24 mouse cellular contexts compared by ENCODE assay signal in genomic region chr7:101043846-101044541, GRCm38 (mm10). TPM values are rescaled to one million over a fixed set of nuclear protein-coding genes. Genes with fewer than 3 reads are reported as not detected.
DNase-seq lines count a peak whose midpoint lies in the region; ATAC-seq and TF ChIP-seq lines count a peak whose summit lies in the region.
"Had no signal": no experiment of that assay in that cellular context is flagged by ENCODE, and none has a peak within 500 bp of the region (broad histone marks: within the 10 kb centered on the region; RNA-seq: fewer than 3 reads in every experiment).

No protein-coding gene starts in this region.

- DNase-seq in kidney, adult 11 months, result no peak
- DNase-seq in urinary bladder, postnatal 14 days (ENCODE audit: low spot score), result peak; percentile 37
- DNase-seq in urinary bladder, postnatal 4 days (ENCODE audit: low spot score in 2 of 2), result no peak
- DNase-seq in embryonic facial prominence, embryonic 14.5 days (ENCODE audit: low spot score), result peak; percentile 49
- no peak for DNase-seq in stomach, postnatal 0 days (ENCODE audit: low spot score)
- no peak for DNase-seq in testis, postnatal 14 days (ENCODE audit: low spot score)
- DNase-seq: adrenal gland, postnatal 25 days; B cell, adult 2 months; cerebellum, adult 11-12 months; cerebellum, postnatal 25 days; embryo, embryonic 11 days; gastrocnemius, postnatal 36 days; heart, postnatal 10 days; kidney, postnatal 14 days; left cerebral cortex, postnatal 4 days; liver; lung, adult 18-20 months; thymus, postnatal 25 days had no signal

- no peak overlapping the region for H3K4me3 ChIP-seq in kidney, embryonic 15.5 days (replicated peaks)
- H3K4me3 ChIP-seq in embryonic facial prominence, embryonic 14.5 days (ENCODE audit: low read depth, low read length), result no peak overlapping the region
- no peak overlapping the region for H3K4me3 ChIP-seq in stomach, postnatal 0 days (ENCODE audit: low read depth, low read length)
- H3K4me3 ChIP-seq: neural tube, embryonic 13.5 days had no signal

- peaks cover 28% of the 10 kb centered on the region for H3K4me1 ChIP-seq in kidney, embryonic 15.5 days
- H3K4me1 ChIP-seq in embryonic facial prominence, embryonic 14.5 days (ENCODE audit: control insufficient read depth, insufficient read depth, low read length), result no peaks in the 10 kb centered on the region
- peaks cover 15% of the 10 kb centered on the region for H3K4me1 ChIP-seq in stomach, postnatal 0 days (replicated peaks; ENCODE audit: control insufficient read depth, insufficient read depth)
- H3K4me1 ChIP-seq: neural tube, embryonic 13.5 days had no signal

- H3K27me3 ChIP-seq in kidney, embryonic 15.5 days, result no peaks in the 10 kb centered on the region
- H3K27me3 ChIP-seq in embryonic facial prominence, embryonic 14.5 days (replicated peaks; ENCODE audit: control insufficient read depth, insufficient read depth, low read length), result no peaks in the 10 kb centered on the region
- no peaks in the 10 kb centered on the region for H3K27me3 ChIP-seq in stomach, postnatal 0 days (ENCODE audit: control insufficient read depth, insufficient read depth, low read length)
- H3K27me3 ChIP-seq: neural tube, embryonic 13.5 days had no signal

- WGBS in kidney, embryonic 15.5 days, result 45% methylated on average over 8 of the region's 8 CpGs
- WGBS in embryonic facial prominence, embryonic 14.5 days, result 53% methylated on average over 8 of the region's 8 CpGs
- WGBS in stomach, postnatal 0 days, result 38% methylated on average over 8 of the region's 8 CpGs

- no peak overlapping the region for H3K9ac ChIP-seq in kidney, embryonic 15.5 days
- no peak overlapping the region for H3K9ac ChIP-seq in embryonic facial prominence, embryonic 14.5 days (ENCODE audit: low read depth, low read length)
- no peak overlapping the region for H3K9ac ChIP-seq in stomach, postnatal 0 days (ENCODE audit: low read length)
- H3K9ac ChIP-seq: neural tube, embryonic 13.5 days had no signal

- no peak overlapping the region for H3K27ac ChIP-seq in kidney, embryonic 15.5 days
- H3K27ac ChIP-seq in embryonic facial prominence, embryonic 14.5 days (replicated peaks; ENCODE audit: low read depth, low read length), result no peak overlapping the region
- peak overlapping the region; percentile 40 for H3K27ac ChIP-seq in stomach, postnatal 0 days (replicated peaks)
- H3K27ac ChIP-seq: macrophage; neural tube, embryonic 13.5 days had no signal

- no peaks in the 10 kb centered on the region for H3K36me3 ChIP-seq in kidney, embryonic 15.5 days
- H3K36me3 ChIP-seq in embryonic facial prominence, embryonic 14.5 days (ENCODE audit: control insufficient read depth, insufficient read depth, low read length), result no peaks in the 10 kb centered on the region
- H3K36me3 ChIP-seq in stomach, postnatal 0 days (ENCODE audit: control insufficient read depth, insufficient read depth, low read length), result no peaks in the 10 kb centered on the region
- H3K36me3 ChIP-seq: neural tube, embryonic 13.5 days had no signal

- ATAC-seq in kidney, embryonic 15.5 days (replicated peaks; ENCODE audit: low FRiP score), result 0 out of 2 replicates have a peak, but pooled peaks have one; percentile 30
- peak; percentile 78; the same call in 1 of the 2 replicates for ATAC-seq in embryonic facial prominence, embryonic 14.5 days (ENCODE audit: low read depth)
- peak; percentile 20; the same call in 1 of the 2 replicates for ATAC-seq in stomach, postnatal 0 days (ENCODE audit: low FRiP score, low TSS enrichment)
- ATAC-seq in granulocyte monocyte progenitor cell, adult 5-6 weeks (replicated peaks; ENCODE audit: poor library complexity, severe bottlenecking), result no peak
- ATAC-seq: forebrain, embryonic 14.5 days had no signal

- no peak for TF ChIP-seq EP300 in stomach, postnatal 0 days (optimal IDR thresholded peaks at IDR 0.05)

- H3K9me3 ChIP-seq in kidney, embryonic 15.5 days (replicated peaks), result no peaks in the 10 kb centered on the region
- H3K9me3 ChIP-seq in embryonic facial prominence, embryonic 14.5 days (ENCODE audit: control insufficient read depth, low read length), result no peaks in the 10 kb centered on the region
- no peaks in the 10 kb centered on the region for H3K9me3 ChIP-seq in stomach, postnatal 0 days (ENCODE audit: control insufficient read depth, low read length)
- H3K9me3 ChIP-seq: neural tube, embryonic 13.5 days had no signal

- H3K4me2 ChIP-seq in kidney, embryonic 15.5 days, result no peak overlapping the region
- H3K4me2 ChIP-seq in embryonic facial prominence, embryonic 14.5 days (ENCODE audit: low read depth, low read length), result no peak overlapping the region
- no peak overlapping the region for H3K4me2 ChIP-seq in stomach, postnatal 0 days (replicated peaks; ENCODE audit: low read depth)
- H3K4me2 ChIP-seq: midbrain, embryonic 11.5 days; neural tube, embryonic 13.5 days had no signal

- no peak for TF ChIP-seq CTCF in stomach, postnatal 0 days (IDR thresholded peaks at IDR 0.05; ENCODE audit: low read depth)

RNA-seq across cellular contexts. Expression of gene P2ry2, which starts 31.3 kb away (rescaled TPM):
- polyA plus RNA-seq in kidney, embryonic 15.5 days (2015; fragmentation: Nextera tagmentation; extraction: Ambion mirVana), result 1.1 and 1.5 TPM in 2 replicates
- polyA plus RNA-seq in embryonic facial prominence, embryonic 14.5 days (2014; fragmentation: Nextera tagmentation; extraction: Ambion mirVana), result 2.0 and 2.3 TPM in 2 replicates
- 5.7 and 5.8 TPM in 2 replicates for polyA plus RNA-seq in stomach, postnatal 0 days (2015; fragmentation: Nextera tagmentation; extraction: Ambion mirVana)
- total RNA-seq in granulocyte monocyte progenitor cell, adult 5-6 weeks (2014; fragmentation: Nextera tagmentation), result 8.7 and 15.1 TPM in 2 replicates
- 6.2 and 7.8 TPM in 2 replicates for total RNA-seq in granulocyte monocyte progenitor cell, adult 5-6 weeks (2017)
- polyA plus RNA-seq: midbrain, embryonic 11.5 days had no signal

RNA-seq across cellular contexts. Expression of gene Fchsd2, which starts 48.7 kb away (rescaled TPM):
- 25.7 and 27.1 TPM in 2 replicates for polyA plus RNA-seq in kidney, embryonic 15.5 days (2015; fragmentation: Nextera tagmentation; extraction: Ambion mirVana)
- 20.7 and 23.9 TPM in 2 replicates for polyA plus RNA-seq in embryonic facial prominence, embryonic 14.5 days (2014; fragmentation: Nextera tagmentation; extraction: Ambion mirVana)
- 6.4 and 6.9 TPM in 2 replicates for polyA plus RNA-seq in stomach, postnatal 0 days (2015; fragmentation: Nextera tagmentation; extraction: Ambion mirVana)
- 43.5 and 60.4 TPM in 2 replicates for total RNA-seq in granulocyte monocyte progenitor cell, adult 5-6 weeks (2014; fragmentation: Nextera tagmentation)
- total RNA-seq in granulocyte monocyte progenitor cell, adult 5-6 weeks (2017), result 33.8 and 45.6 TPM in 2 replicates

Comparison
In these comparisons a context has a peak if more than half of its experiments do, and no peak if none do; other contexts are left out.
1. DNase-seq: peak in urinary bladder, postnatal 14 days (single experiment) and embryonic facial prominence, embryonic 14.5 days (single experiment); none in kidney, adult 11 months (single experiment), urinary bladder, postnatal 4 days (0 of 2), stomach, postnatal 0 days (single experiment) and testis, postnatal 14 days (single experiment).